Mouse (Mus musculus): ENCODE data around the gene Mst1r. TPM values are rescaled to one million over a fixed set of nuclear protein-coding genes. Genes with fewer than 3 reads are reported as not detected.

Gene Mst1r
- total and polyA plus RNA-seq, 3 experiments: not detected

GRCm38 (mm10) chr9:107957141-107957540 lies 50.5 kb downstream of the Mst1r start:
- no peak for TF ChIP-seq ZNF384 (IDR thresholded peaks at IDR 0.05; ENCODE audit: low read depth, low read length)
- TF ChIP-seq HCFC1 (IDR thresholded peaks at IDR 0.05; ENCODE audit: low read depth, low read length): no peak
- no peak for TF ChIP-seq SIN3A (IDR thresholded peaks at IDR 0.05; ENCODE audit: low read length)
- no peak for TF ChIP-seq CTCF (conservative IDR thresholded peaks at IDR 0.05 in 1 of 2, IDR thresholded peaks at IDR 0.05 in 1 of 2; ENCODE audit: low read depth in 2 of 2, low read length in 2 of 2)
- no peak for TF ChIP-seq TBP (conservative IDR thresholded peaks at IDR 0.05; ENCODE audit: low read depth, low read length)
- no peak for TF ChIP-seq UBTF (IDR thresholded peaks at IDR 0.05; ENCODE audit: low read depth, low read length)
- no peak for TF ChIP-seq NRF1 (IDR thresholded peaks at IDR 0.05; ENCODE audit: low read depth, low read length)
- TF ChIP-seq RCOR1 (conservative IDR thresholded peaks at IDR 0.05; ENCODE audit: low read depth, low read length): no peak
- TF ChIP-seq POLR2AphosphoS2 (IDR thresholded peaks at IDR 0.05; ENCODE audit: low read depth, low read length): no peak
- TF ChIP-seq RAD21 (IDR thresholded peaks at IDR 0.05; ENCODE audit: low read depth, low read length): no peak
- TF ChIP-seq JUND (conservative IDR thresholded peaks at IDR 0.05; ENCODE audit: low read depth, low read length): no peak
- no peak for TF ChIP-seq EP300 (IDR thresholded peaks at IDR 0.05; ENCODE audit: low read length)
- no peak for TF ChIP-seq ZKSCAN1 (IDR thresholded peaks at IDR 0.05; ENCODE audit: borderline replicate concordance, low read depth, low read length)
- TF ChIP-seq MEF2A (IDR thresholded peaks at IDR 0.05; ENCODE audit: borderline replicate concordance, low read depth, low read length): no peak
- no peak for TF ChIP-seq CHD2 (IDR thresholded peaks at IDR 0.05; ENCODE audit: low read length)
- no peak for TF ChIP-seq TCF12 (IDR thresholded peaks at IDR 0.05; ENCODE audit: low read depth, low read length)
- no peak for TF ChIP-seq USF1 (IDR thresholded peaks at IDR 0.05; ENCODE audit: low read depth, low read length)
- no peak for TF ChIP-seq JUN (IDR thresholded peaks at IDR 0.05; ENCODE audit: insufficient read depth, low read depth, low read length)
- no peak for TF ChIP-seq CHD1 (IDR thresholded peaks at IDR 0.05; ENCODE audit: low read depth, low read length)
- in situ Hi-C loops (cut with MboI; ENCODE audit: low pct_ligation_motif_present, low pct_unique_long_range_greater_than_20kb, low sequenced_read_pairs) (no loop called here), dilution Hi-C loops (cut with MboI; ENCODE audit: extremely low pct_ligation_motif_present, extremely low pct_unique_long_range_greater_than_20kb, low sequenced_read_pairs) (no loop called here)
- Histone ChIP-seq H3K9ac (ENCODE audit: insufficient read depth, low read depth) (no peak overlapping the region), H3K79me2 (replicated peaks; ENCODE audit: control insufficient read depth, extremely low read depth, insufficient read depth, poor library complexity, severe bottlenecking) (peaks cover 20% of the 10 kb centered on the region), H3K27me3 (replicated peaks) (no peaks in the 10 kb centered on the region), H3K27ac (ENCODE audit: insufficient read depth, low read depth) (no peak overlapping the region), H3K9me3 (replicated peaks; ENCODE audit: low read length) (no peaks in the 10 kb centered on the region), H3K4me3 (replicated peaks in 1 of 3; ENCODE audit: low read depth in 2 of 3, low read length in 2 of 3, poor library complexity in 1 of 3) (no peak overlapping the region), H3K4me2 (ENCODE audit: insufficient read depth, low read depth, poor library complexity, severe bottlenecking) (no peak overlapping the region), H3K36me3 (replicated peaks in 1 of 2; ENCODE audit: control insufficient read depth in 1 of 2, insufficient read depth in 1 of 2, low read length in 1 of 2) (peaks cover 46 to 86% of the 10 kb centered on the region in 2 experiments), H3K4me1 (ENCODE audit: control insufficient read depth in 1 of 2, insufficient read depth in 2 of 2) (peaks cover 1 to 30% of the 10 kb centered on the region in 2 experiments)
- DNase-seq (ENCODE audit: extremely low read depth): no peak

GRCm38 (mm10) chr9:107959896-107960295 lies 53.2 kb downstream of the Mst1r start:
- no peak for DNase-seq (ENCODE audit: extremely low read depth)
- TF ChIP-seq RCOR1 (conservative IDR thresholded peaks at IDR 0.05; ENCODE audit: low read depth, low read length) (no peak), MAFK (IDR thresholded peaks at IDR 0.05; ENCODE audit: insufficient replicate concordance, low read length) (no peak), SIN3A (IDR thresholded peaks at IDR 0.05; ENCODE audit: low read length) (no peak), ELF1 (IDR thresholded peaks at IDR 0.05; ENCODE audit: low read depth, low read length) (no peak), POLR2AphosphoS2 (IDR thresholded peaks at IDR 0.05; ENCODE audit: low read depth, low read length) (no peak), JUND (conservative IDR thresholded peaks at IDR 0.05; ENCODE audit: low read depth, low read length) (no peak), SMC3 (IDR thresholded peaks at IDR 0.05; ENCODE audit: low read depth, low read length) (no peak), PAX5 (IDR thresholded peaks at IDR 0.05; ENCODE audit: low read length) (no peak), ZMIZ1 (IDR thresholded peaks at IDR 0.05; ENCODE audit: low read depth, low read length) (no peak), MAX (IDR thresholded peaks at IDR 0.05; ENCODE audit: low read length) (no peak), BHLHE40 (IDR thresholded peaks at IDR 0.05; ENCODE audit: low read depth, low read length) (no peak), TCF12 (IDR thresholded peaks at IDR 0.05; ENCODE audit: low read depth, low read length) (no peak), IRF4 (IDR thresholded peaks at IDR 0.05; ENCODE audit: low read depth, low read length) (no peak), GABPA (IDR thresholded peaks at IDR 0.05; ENCODE audit: insufficient replicate concordance, low read depth, low read length) (no peak), KAT2A (IDR thresholded peaks at IDR 0.05; ENCODE audit: insufficient replicate concordance, low read length) (no peak), CTCF (conservative IDR thresholded peaks at IDR 0.05 in 1 of 2, IDR thresholded peaks at IDR 0.05 in 1 of 2; ENCODE audit: low read depth in 2 of 2, low read length in 2 of 2) (no peak)
- Histone ChIP-seq H3K36me3 (replicated peaks in 1 of 2; ENCODE audit: control insufficient read depth in 1 of 2, insufficient read depth in 1 of 2, low read length in 1 of 2) (peaks cover 61 to 96% of the 10 kb centered on the region in 2 experiments), H3K4me3 (replicated peaks in 1 of 3; ENCODE audit: low read depth in 2 of 3, low read length in 2 of 3, poor library complexity in 1 of 3) (no peak overlapping the region), H3K4me1 (ENCODE audit: control insufficient read depth in 1 of 2, insufficient read depth in 2 of 2) (peaks cover 3 to 25% of the 10 kb centered on the region in 2 experiments), H3K79me2 (replicated peaks; ENCODE audit: control insufficient read depth, extremely low read depth, insufficient read depth, poor library complexity, severe bottlenecking) (no peaks in the 10 kb centered on the region), H3K27me3 (replicated peaks) (no peaks in the 10 kb centered on the region), H3K9ac (ENCODE audit: insufficient read depth, low read depth) (no peak overlapping the region), H3K4me2 (ENCODE audit: insufficient read depth, low read depth, poor library complexity, severe bottlenecking) (no peak overlapping the region), H3K9me3 (replicated peaks; ENCODE audit: low read length) (no peaks in the 10 kb centered on the region), H3K27ac (ENCODE audit: insufficient read depth, low read depth) (no peak overlapping the region)
- dilution Hi-C loops (cut with MboI; ENCODE audit: extremely low pct_ligation_motif_present, extremely low pct_unique_long_range_greater_than_20kb, low sequenced_read_pairs): no loop called here
- in situ Hi-C loops (cut with MboI; ENCODE audit: low pct_ligation_motif_present, low pct_unique_long_range_greater_than_20kb, low sequenced_read_pairs): loop anchor here (5.0 kb wide), 1 partner anchor 37 kb away; the partner anchor contains the start of gene Gm20662
